Mouse (Mus musculus) kidney, adult 8-10 months (tissue): ENCODE results near the gene Rtn4r.

Experiments
- DNase-seq, 2 experiments: peaks; one replicate each; pipeline ENCODE4 v3.0.0; 2022

The Rtn4r gene

DNA sequence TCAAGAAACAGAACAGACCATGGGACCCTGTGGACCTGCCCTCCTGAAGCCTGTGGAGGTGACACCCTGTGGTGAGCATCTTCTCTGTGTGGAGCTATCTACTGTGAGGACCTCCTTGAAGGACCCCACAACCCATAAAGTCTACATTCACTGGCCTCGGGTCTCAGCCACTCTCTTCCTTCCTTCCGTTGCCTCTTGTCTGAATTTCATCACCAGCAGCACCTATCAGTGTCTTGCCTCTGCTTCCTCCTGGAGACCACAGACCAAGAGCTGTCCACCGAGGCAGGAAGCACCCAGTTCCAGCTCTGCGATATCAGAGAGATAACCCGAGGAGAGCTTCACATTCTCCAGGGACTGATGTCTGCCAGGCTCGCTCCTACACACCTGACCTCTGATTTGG lies 31.8 kb downstream of the Rtn4r start:
- DNase-seq: no peak

DNA sequence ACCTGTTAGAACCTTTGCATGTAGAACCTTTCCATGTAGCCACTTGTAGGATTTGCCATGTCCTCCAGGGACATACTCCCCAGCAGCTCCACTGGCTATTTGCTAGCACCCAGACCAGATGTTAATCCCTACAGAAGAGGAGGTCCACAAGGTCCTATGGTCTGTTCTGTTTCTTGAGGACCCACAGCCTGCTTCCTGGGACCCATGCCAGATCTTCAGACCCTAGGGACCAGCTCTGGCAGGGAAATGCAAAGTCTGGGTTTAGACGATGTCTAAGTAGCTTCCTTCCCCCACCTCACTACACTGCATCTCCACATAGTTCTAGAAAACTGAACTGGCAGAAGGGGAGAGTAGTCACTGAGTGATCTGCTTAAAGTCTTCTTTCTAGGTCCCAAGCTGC lies 32.3 kb downstream of the Rtn4r start:
- peak; percentile 37 to 40 for DNase-seq

- DNase-seq: peak in 1 of 2 experiments; percentile 10
Observed at GRCm38 (mm10) chr16:18160514-18160913, 33.1 kb downstream of the Rtn4r start.

DNA sequence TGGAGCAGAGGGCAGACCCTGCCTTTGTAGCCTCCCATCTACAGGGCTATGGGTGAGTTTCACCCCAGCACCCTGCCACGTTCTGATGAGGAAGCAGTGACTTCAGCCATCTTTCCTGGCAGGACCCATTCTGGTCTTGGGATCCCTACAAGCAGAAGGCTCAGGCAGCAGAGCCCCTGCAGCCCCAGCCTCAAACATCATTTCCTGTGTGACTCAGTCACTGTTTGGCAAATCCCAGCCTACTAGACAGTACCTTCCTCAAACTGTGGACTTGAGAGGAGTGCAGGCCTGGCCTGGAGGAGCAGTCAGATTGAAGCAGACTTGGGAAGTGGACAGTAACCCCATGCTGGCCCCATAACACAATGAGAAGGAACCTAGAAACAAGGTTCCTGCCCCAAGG lies 33.7 kb downstream of the Rtn4r start:
- DNase-seq: no peak

GRCm38 (mm10) chr16:18164642-18165238 lies 37.3 kb downstream of the Rtn4r start:
- DNase-seq: no peak

DNA sequence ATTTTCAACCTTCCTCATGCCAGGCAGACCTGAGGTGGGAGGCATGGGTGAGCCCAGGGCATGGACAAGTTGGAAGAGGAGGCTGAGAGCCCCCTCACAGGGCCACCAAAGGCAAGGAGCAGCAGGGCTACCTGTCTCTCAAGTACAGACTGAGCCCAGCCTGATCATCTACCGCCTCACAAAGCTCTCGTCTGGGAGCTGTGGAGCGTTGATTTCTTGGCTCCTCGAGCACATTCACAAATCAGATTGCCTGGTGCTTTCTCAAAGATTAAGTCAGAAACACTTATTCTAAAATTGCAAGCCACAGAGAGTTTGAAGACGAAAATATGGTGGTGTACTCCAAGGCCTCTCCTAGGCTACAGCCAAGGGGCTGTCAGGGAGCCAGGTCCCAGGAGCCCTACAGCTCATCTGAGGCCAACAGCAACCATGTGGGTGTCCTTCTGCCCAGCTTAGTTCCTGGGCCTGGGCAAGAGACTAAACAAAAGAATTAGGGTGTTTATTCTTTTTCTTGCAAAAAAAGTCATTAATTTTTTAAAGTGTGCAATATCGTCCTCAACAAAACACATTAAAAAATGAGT lies 39.3 kb downstream of the Rtn4r start:
- no peak for DNase-seq

DNA sequence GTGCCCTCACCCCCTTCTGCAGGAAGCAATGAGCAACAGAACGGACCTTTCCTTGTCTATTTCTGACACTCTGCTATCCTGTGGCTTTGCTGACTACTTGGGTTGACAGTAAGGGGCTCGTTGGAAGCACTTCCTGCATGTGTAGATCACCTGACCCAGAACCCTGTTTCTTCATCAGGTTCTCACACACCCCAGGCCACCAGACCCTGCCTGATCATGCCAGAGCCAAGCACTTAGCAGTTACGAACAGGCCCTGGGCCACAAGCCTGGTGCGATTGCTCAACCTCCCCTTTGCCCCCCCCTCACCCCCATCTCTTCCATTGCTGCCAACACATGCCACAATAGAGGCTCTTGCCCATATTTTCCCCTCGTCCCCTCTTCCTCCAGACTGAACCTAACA lies 41.7 kb downstream of the Rtn4r start:
- no peak for DNase-seq

- no peak for DNase-seq
Observed at GRCm38 (mm10) chr16:18169776-18170175, 42.3 kb downstream of the Rtn4r start.

- DNase-seq: peak; percentile 47 to 78
Observed at GRCm38 (mm10) chr16:18172266-18172855, 44.9 kb downstream of the Rtn4r start.

GRCm38 (mm10) chr16:18173231-18173630 lies 45.8 kb downstream of the Rtn4r start:
- no peak for DNase-seq

- no peak for DNase-seq
Observed at GRCm38 (mm10) chr16:18173788-18174187, 46.3 kb downstream of the Rtn4r start.

GRCm38 (mm10) chr16:18175817-18176541 lies 48.5 kb downstream of the Rtn4r start:
- DNase-seq: no peak

DNA sequence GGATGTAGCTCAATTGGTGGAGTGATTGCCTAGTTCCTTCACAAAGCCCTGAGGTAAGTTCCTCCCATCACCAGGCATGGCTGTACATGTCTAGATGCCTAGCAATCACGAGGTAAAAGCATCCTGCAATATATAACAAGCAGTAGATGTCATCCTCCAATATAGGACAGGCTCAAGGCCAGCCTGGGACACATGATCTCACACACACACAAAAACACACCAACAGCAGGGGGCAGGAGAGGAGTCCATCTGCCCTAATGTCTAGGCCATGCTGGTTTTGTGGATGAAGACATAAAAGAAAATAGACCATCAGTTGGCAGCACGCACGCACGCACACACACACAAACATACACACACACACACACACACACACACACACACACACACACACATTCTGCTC lies 49.3 kb downstream of the Rtn4r start:
- DNase-seq: peak in 1 of 2 experiments; percentile 27

DNA sequence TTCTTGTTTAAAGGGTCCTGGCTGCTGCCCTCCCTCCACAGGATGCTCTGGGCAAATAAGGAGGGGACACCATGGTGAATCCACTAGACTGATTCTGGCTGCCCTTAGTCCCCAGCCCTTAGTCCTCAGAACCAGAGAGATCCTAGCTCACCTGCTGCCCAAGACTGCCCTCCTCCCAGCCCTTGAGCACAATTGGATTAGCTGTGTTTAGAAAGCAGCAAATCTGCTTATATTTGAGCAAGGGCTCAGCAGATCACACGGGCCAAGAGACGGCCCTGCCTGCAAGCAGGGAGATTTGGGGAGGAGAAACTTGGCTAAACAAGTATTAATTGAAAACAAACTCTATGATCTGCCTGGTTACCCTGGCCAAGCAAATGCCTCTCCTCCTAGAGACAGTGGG lies 52.1 kb downstream of the Rtn4r start:
- no peak for DNase-seq

GRCm38 (mm10) chr16:18181398-18181797 lies 54.0 kb downstream of the Rtn4r start:
- DNase-seq: no peak

- DNase-seq: no peak
Observed at GRCm38 (mm10) chr16:18182766-18183165, 55.3 kb downstream of the Rtn4r start.

DNA sequence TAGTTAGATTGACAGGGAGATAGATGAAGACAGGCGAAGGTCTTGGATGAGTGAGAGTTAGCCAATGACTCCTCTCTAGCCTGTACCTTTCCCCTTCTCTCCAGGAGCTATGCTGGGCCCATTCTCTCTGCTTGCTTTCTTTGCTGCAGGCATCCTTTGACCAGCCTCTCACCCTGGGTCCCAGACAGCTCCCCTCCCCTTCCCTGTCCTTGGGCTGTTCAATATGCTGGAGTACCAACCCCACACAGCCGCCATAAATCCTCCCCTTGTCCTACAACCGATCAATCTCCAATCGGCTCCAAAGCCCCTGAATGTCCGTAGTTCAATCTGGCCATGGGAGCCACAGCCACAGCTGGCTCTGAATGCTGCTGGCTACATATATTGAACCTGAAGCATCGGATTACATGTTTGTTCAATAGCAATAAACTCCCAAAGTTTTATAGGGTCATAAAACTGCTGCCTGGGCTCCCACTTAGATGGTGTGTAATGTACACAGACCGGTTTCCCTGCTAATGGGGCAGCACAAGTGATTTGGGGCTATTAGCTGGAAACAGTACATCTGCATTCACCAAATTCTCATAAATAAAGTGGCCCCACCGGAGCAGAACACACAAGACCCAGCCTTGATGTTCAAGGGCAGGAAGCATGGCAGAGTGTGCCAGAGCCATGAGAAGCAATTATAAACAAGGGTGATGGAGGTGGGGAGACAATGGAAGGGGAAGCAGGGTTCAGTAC lies 58.4 kb downstream of the Rtn4r start:
- no peak for DNase-seq

DNA sequence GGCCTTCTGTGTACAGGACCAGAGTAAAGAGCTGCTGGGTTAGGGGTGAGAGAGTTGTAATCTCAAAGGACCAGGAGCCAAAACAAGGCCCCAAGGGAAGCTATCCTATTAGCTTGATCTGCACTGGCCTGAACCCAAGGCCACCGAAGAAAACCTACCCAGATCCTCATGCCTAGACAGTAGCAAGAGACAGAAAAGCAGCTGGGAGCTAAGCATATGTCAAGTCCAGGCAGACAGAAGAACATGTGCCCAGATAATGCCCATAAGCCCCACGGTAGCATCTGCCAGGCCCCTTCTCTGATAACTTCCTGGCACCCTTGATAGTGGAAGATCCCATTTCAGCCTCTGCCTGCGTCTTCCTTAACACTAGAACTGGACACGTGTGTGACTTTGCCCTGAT lies 59.4 kb downstream of the Rtn4r start:
- no peak for DNase-seq

DNA sequence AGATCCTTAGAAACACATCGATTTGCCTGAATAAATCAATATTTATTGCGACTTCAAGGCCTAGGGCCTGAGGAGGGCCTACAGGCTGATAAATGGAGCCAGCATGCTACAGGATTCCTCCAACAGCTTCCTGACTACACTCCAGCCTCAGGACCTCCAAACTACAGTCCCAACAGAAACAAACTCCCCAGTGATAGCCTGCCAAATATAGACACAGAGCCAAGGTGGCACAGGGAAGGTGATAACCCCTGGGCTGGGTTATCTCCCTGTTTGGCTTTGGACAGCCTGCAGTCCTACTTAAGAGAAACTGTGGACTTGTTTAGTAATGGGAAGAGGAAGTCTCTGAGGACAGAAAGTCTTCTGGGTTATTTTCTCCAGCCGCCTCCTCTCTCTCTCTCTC lies 59.8 kb downstream of the Rtn4r start:
- DNase-seq: no peak

GRCm38 (mm10) chr16:18191006-18191405 lies 63.6 kb downstream of the Rtn4r start:
- no peak for DNase-seq

GRCm38 (mm10) chr16:18194208-18194985 lies 67.0 kb downstream of the Rtn4r start:
- DNase-seq: peak; percentile 65 to 67

DNA sequence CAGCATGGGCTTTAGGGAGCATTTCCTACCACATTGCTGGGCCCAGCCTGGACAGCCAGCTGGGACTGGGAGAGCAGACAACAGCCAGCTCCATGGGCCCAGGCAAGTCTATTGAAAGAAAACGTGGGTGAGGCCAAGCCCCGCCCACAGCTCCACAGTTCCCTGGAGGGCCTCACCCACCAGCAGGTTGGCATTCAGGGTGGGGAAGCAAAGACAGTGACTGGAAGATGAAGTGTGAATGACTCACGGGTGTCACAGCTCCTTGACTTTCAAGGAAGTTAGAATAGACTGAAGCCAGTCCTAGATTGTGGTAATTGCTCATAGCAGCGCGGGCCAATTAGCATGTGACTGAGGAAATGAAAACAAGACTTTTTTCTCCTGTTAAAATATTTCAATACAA lies 67.6 kb downstream of the Rtn4r start:
- peak in 1 of 2 experiments; percentile 9 for DNase-seq
